Mouse (Mus musculus) forelimb bud, embryonic 11.5 days (tissue): ENCODE data around the gene Mogat2.

Experiments
- DNase-seq: peaks from one replicate; pipeline ENCODE4 v3.0.0-alpha.2; 2012; ENCODE audit warnings: low read depth, low spot score

The Mogat2 gene

GRCm38 (mm10) chr7:99235657-99236056 is 2.8 kb downstream of the Mogat2 start:
- DNase-seq: peak; percentile 62

GRCm38 (mm10) chr7:99234916-99235315 is 3.5 kb downstream of the Mogat2 start:
- no peak for DNase-seq

- no peak for DNase-seq
Observed at GRCm38 (mm10) chr7:99232571-99232970, 5.8 kb downstream of the Mogat2 start.

GRCm38 (mm10) chr7:99230061-99230747 is 8.2 kb downstream of the Mogat2 start:
- DNase-seq: no peak

GRCm38 (mm10) chr7:99229411-99229810 is 9.0 kb downstream of the Mogat2 start:
- peak; percentile 53 for DNase-seq

GRCm38 (mm10) chr7:99228825-99229224 is 9.6 kb downstream of the Mogat2 start:
- DNase-seq: no peak

GRCm38 (mm10) chr7:99227267-99227666 is 11.2 kb downstream of the Mogat2 start:
- no peak for DNase-seq

- no peak for DNase-seq
Observed at GRCm38 (mm10) chr7:99226662-99227061, 11.8 kb downstream of the Mogat2 start.

- DNase-seq: no peak
Observed at GRCm38 (mm10) chr7:99225421-99225820, 13.0 kb downstream of the Mogat2 start.

- no peak for DNase-seq
Observed at GRCm38 (mm10) chr7:99224648-99225190, 13.7 kb downstream of the Mogat2 start.

GRCm38 (mm10) chr7:99224225-99224624 is 14.2 kb downstream of the Mogat2 start:
- DNase-seq: no peak

- DNase-seq: no peak
Observed at GRCm38 (mm10) chr7:99217338-99218074, 20.9 kb downstream of the Mogat2 start.

GRCm38 (mm10) chr7:99215347-99215855 is 23.0 kb downstream of the Mogat2 start:
- no peak for DNase-seq

- no peak for DNase-seq
Observed at GRCm38 (mm10) chr7:99214621-99215185, 23.7 kb downstream of the Mogat2 start.

GRCm38 (mm10) chr7:99213686-99214085 is 24.7 kb downstream of the Mogat2 start:
- no peak for DNase-seq

GRCm38 (mm10) chr7:99213056-99213455 is 25.4 kb downstream of the Mogat2 start:
- DNase-seq: no peak

GRCm38 (mm10) chr7:99208704-99209103 is 29.7 kb downstream of the Mogat2 start:
- no peak for DNase-seq

- DNase-seq: no peak
Observed at GRCm38 (mm10) chr7:99206364-99206763, 32.1 kb downstream of the Mogat2 start.

GRCm38 (mm10) chr7:99202163-99202562 is 36.3 kb downstream of the Mogat2 start:
- no peak for DNase-seq

GRCm38 (mm10) chr7:99200290-99200689 is 38.1 kb downstream of the Mogat2 start:
- no peak for DNase-seq

GRCm38 (mm10) chr7:99199451-99200175 is 38.8 kb downstream of the Mogat2 start:
- no peak for DNase-seq

GRCm38 (mm10) chr7:99198811-99199210 is 39.6 kb downstream of the Mogat2 start:
- DNase-seq: no peak
